Mouse (Mus musculus): ENCODE results near the gene Usp18.

Gene Usp18

DNA sequence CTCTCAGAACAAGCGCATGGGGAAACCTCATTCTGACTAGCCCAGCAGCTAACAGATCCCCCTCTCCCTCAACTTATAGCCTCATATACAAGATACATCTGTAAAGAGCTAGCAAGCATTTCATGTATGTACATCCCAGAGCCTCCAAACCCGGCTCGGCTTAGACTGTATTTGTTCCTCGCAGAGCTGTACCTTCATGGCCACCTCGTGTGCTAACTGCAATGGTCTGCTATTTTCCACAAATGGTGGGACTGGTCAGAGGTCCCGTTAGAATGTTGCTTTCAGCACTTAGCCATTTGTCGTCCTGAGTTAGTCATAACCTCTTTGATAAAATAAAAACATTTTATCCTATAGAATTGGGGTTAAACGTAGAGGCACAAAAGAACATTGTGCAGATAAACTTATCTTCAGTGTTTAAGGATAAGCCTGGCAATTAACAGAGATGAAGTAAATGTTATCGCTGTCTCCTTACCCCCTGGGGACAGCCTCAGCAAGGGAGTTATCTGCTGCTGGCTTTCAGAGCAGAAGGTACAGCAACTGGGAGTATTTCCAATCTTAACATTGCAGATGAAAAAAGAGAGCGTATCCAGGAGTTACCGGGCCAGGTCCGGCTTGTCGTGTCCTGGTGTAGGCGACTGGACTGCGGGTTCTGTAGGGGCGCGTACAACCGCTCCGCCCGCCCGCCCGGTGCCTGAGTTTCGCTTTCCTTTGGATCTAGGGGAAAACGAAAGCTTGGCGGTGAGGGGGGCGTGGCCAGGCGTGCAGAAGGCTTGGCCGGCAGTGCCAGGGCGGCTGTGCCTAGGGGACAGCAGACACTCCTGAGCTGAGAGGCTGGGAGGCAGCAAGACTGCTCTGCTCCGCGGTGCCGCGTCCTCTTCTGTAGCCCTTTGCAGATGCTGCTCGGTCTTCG is at the start of gene Usp18:
Gene Usp18 (plus strand): TSS at position 780 of the 910 bp plus-strand sequence.
- DNase-seq (ENCODE audit: low spot score) = peak; percentile 83

DNA sequence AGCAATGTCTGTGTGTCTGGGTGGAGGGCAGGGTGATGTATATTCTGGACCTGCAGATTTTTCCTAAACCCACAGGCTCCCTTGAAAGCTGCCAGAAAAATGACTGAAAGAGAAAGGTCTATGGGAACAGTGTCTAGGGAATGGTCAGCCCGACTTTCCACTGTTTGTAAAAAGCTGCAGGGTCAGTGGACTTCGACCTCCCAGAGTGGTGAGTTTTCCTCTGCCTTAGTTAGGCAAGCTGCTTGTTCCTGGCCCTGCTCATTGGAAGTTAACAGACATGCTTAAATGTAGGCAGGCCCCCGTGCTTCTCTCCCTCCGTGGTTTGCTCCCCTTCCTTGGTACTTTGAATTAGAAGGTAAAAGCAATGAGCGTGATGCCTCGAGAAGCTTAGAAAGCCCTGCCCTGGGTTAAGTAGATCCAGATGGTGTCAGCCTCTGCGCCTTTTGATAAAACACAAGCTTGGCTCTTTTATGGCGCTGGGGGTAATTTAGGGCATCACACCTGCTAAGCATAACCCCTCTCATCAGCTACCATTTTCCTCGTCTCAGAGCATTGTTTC is 47.8 kb upstream of the Usp18 start:
- peak; percentile 80 for DNase-seq (ENCODE audit: low spot score)

DNA sequence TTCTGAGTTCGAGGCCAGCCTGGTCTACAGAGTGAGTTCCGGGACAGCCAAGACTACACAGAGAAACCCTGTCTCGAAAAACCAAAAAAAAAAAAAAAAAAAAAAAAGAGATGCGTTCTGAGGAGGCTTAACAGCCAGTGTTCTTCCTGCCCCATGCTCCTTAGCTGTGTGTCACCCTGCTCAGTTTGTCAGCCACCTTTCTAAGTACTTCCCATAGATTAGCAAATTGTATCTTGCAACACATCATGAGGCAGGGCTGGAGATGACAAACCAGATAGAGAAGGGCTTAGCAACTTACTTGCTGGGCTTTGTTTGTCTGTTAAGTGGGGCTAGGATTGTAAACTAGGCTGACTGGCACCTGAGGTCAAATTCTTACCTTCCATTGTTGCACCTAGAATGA is 45.2 kb upstream of the Usp18 start:
- no peak for DNase-seq (ENCODE audit: low spot score)

DNA sequence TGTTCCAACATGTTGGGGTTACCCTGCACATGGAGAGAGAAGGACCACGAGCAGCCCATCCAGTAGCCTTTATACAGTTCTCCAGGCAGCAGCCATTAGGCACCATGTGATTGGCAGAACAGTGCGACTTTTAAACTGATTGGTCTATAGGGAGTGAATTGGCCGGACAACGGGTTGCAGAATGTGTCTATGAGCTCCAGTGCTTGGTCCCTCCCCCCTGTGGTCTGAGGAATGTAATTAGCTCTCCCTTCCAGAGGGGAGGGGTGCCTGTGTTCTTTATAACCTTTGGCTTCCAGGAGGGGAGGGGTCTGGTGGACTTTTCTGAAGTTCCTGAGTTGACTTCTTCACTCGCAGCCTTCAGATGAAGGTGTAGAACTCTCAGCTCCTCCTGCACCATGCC is 43.7 kb upstream of the Usp18 start:
- peak; percentile 58 for DNase-seq (ENCODE audit: low spot score)

DNA sequence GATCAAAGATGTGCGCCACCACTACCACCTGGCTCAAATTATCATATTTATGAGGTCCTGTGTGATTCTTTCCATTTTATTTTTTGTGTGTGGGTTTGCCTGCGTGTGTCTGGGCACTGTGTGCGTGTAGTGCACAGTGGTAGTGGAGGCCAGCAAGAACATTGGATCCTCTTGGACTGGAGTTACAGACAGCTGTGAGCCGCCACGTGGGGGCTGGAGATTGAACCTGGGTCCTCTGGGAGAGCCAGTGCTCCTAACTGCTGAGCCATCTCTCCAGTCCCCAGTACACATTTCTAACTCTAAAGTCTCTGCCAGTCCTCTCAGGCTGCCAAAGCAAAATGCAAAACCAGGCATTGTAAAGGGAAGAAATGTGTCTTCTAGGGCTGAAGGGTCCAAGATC is 39.2 kb upstream of the Usp18 start:
- DNase-seq (ENCODE audit: low spot score) = no peak

DNA sequence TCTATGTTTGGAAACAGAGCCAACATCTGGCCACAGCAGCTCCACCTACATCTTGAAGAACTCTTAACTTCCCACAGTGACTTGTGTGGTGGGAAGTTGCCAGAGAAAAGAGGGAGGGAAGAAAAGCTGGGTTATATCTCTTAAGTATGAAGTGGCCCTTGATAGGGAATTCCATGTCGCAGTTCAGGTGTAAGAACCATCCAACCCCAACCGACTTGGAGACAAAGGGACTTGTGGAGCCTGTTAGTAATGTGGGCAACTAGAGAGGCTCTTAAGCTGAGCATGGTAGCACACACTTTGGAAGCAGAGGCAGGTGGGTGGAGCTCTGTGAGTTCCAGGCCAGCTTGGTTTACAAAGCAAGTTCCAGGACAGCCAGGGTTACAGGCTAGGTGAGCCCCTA is 36.1 kb upstream of the Usp18 start:
- DNase-seq (ENCODE audit: low spot score) = no peak

DNA sequence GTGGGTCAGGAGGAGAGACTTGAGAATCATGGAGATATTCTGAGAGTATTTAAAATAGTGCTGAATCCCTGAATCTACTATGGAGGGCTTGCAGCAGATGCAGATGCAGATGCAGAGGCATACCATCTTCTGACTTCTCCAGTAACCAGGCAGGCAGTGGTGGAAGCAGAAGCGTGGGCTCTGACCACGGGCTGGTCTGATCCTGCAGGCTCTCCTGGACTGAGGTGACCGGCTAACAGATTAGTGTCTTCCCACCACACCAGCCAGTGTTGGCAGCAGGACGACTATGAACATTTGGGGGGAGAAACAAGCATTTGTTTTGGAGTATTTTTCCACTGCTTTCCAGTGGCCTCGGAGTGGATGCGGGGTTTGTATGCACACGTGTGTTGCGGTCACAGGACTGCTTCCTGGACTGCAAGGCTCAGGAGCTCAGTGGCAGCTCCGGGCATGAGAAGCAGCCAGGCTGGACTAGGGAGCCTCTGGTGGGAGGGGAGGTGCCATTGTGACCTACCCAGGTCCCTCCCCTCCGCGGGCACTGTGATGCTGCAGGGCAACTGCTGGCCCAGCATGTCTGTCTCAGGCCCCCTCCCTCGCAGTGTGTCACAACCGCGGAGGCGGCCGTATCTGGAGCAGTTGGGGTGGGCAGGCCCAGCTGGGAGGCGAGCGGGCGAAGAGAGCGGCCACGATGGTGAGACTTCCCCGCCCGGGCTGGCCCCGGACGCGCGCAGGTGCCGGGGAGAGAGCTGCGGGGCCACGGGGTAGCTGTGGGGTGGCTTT is 35.4 kb upstream of the Usp18 start, which contains the start of gene Tuba8:
Gene Tuba8 (plus strand): TSS at position 548 of the 777 bp plus-strand sequence.
- no peak for DNase-seq (ENCODE audit: low spot score)

DNA sequence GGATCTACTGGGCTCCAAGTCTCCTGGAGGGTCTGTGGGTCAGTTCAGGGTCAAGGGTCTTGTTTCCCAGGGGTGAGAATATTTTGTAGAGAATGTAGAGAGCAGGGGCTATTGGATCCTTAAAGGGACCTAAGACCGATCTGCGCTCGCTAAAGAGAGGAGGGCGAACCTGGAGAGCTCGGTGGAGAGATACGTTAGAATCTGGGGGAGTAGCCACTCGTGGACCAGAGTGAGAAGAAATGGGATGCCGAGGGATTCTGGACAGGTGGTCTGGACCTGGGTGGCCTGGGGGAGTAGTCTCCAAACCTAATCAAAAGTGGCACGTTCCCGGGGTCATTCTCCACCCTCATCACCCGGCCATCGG is 34.8 kb upstream of the Usp18 start:
- no peak for DNase-seq (ENCODE audit: low spot score)

DNA sequence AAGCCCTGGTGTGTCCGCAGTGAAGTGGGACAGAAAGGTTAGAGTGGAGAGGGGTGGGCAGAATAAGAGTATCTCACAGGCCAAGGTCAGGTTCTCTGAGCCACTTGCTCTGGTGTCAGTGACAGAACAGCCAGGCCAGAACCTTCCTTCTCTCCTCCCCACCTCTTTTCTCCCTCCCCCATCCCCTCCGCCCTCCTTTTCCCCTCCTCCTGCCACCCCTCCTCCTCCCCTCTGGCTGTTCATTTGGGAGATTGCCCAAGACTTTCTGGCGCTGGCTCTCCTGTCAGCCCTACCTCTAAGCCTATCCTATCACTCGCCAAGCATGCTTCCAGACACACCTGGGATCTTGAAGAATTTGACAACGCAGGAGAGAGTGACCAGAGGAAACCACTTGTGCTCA is 34.0 kb upstream of the Usp18 start:
- DNase-seq (ENCODE audit: low spot score) = no peak

DNA sequence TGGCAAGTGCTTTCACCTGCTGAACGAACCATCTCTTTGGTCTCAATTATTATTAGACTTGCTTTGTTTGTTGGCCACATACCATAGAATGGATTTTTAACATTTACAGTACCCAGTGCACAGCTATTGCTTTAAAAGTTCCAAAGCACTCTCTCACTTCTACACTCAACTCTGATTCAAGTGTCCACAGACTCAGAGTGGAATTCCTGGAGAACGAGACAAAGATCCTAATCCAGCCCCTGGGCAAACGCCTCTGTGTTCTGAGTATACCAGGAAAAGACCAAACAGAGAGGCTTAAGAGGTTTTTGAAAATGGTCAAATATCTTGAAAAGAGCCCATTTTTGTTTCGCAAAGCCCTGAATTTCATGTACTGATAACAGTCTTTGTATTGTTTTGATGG is 32.7 kb upstream of the Usp18 start:
- DNase-seq (ENCODE audit: low spot score) = no peak

DNA sequence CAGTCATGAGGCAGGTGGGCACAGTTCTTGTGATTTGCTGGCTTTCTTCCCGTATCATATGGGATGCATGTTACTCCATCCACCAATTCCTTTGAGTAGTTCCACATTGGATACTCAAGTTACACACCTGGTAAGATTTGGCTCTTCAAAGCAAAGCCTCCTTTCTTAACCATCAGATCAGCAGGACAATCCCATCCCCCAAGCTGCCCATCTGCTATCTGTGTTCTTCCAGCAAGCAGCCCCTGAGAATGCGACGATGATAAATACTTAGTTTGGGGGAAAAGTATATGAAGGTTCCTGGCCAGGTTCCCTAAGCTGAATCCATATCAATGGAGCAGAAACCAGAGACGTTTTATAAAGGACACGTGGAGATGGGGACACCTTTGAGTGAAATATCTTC is 31.5 kb upstream of the Usp18 start:
- DNase-seq (ENCODE audit: low spot score) = no peak

DNA sequence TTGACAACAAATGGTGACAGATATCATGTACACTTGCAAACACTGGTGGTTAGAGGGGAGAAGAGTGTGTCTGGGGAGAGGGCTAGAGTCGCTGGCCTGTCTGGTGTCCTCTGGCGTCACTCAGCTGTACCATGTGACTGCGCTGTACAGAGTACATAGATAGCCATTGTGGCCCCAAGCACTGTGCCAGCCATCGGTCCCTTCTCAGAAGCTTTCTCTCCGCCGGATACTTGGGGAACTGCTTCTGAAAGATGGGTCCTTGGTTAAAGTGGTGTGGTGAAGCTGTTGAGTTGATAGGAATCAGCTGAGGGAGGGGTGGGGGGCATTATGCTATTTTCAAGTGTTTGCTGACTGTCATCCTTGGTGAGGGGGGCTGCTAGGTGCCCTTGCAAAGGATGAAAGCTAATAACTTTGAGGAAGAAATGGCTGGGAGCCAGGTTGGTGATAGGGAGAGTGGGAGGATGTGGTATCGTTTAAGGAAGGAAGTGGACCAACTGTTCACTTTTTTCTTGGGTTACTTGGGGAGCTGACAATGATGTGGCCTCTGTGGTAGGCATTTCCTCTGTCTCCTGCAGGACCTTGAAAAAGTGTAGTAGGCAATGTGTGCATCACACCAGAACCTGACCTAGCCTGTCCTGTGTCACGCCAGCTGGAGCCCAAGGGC is 30.9 kb upstream of the Usp18 start:
- no peak for DNase-seq (ENCODE audit: low spot score)

DNA sequence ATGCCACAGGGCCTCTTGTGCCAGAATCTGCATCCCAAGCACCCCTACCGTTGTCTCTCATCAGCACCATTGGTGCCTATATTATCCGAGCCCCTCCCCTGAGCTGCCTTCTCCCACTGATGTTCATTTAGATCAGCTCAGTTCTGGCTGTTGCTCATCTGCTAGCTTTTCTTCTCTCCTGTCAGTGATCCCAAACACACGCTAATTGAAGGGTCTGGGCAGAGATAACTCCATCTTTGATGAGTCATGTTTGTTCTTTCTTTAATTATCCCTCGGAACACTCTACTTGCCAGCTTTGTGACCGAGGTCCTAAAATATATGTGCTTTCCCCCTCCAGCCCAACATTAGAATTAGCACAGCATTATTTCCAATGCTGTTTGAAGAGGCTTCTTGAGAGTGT is 30.4 kb upstream of the Usp18 start:
- no peak for DNase-seq (ENCODE audit: low spot score)

DNA sequence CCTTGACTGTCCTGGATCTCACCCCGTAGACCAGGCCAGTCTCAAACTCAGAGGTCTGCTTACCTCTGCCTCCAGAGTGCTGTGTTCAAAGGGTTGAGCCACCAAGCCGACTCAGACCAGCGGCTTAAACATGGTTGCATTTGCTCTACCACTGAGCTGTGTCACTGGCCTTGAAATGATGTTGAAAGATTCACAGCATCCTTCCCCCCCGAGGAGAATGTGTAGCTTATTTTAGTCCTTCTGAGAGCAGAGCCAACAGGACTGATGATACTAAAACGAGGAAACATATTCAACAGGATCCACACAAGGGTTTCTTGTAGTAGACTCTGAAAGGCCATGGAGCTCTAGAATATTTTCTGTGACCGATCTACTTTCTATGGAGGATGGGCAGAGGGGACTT is 29.8 kb upstream of the Usp18 start:
- no peak for DNase-seq (ENCODE audit: low spot score)

DNA sequence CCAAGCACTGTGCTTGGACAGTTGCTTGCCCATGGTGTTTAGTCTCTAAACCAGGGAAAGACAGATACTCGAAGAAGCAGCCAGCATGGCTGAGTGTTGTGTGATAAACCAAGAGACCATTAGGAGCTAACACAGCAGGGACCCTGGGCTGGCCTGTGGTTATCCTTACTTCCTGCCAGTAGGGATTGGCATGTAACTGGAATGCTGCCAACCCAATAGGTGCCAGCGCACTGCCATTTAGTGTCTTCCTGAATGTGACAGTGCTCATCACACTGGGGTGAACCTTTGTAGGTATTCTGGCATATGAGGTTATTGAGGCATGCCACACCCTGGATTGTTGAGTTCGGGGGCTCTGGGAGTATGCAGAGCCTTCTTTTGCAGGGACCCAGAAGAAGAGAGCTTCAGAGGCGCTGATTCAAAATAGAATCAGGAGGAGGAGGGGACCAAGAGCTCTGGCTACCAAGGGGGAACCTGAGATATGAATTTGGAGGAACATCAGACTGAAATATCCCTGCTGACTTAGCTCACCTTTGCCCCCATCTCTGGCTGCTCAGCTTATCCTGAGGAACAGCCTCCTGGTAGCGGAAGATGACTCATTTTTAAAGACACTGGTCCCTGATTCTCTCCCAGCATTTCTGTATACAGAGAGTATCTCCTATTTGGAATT is 29.0 kb upstream of the Usp18 start:
- DNase-seq (ENCODE audit: low spot score) = no peak

DNA sequence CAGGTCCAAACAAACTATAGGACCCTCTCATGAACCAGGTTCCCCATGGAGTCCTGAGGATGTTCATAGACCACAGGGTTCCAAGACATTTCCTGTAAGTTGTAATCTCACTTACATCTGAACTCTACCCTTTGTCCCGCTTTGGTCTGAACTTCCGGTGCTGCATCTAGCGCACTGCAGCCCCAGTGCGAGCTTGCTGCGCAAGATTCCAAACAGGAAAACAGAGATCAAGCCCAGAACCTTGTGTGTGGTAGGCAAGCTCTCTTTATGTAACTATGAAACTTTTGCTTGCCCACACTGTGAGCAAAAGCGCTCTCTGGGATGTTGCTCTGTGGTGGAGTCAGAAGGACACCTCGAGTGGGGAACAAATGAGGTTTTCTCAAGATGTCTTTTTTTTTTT is 27.7 kb upstream of the Usp18 start:
- no peak for DNase-seq (ENCODE audit: low spot score)

DNA sequence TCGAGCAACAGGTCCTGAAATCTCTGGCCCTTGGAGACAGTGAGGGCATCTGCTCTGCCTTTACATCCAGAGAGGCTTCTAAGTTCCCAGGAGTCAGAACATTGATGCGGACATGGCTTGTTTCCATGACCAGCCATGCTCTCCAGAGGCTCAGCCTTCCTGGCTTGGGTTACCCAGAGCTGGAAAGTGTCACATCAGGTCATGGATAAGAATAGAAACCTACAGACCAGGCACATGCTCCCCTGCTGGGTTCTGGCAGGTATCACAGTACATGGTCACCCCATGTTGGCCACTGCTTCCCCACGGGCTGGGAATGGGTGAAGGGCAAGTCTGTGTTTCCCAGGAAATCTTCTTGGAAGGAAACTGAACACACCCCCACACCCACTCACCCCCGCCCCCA is 26.3 kb upstream of the Usp18 start:
- DNase-seq (ENCODE audit: low spot score) = no peak

DNA sequence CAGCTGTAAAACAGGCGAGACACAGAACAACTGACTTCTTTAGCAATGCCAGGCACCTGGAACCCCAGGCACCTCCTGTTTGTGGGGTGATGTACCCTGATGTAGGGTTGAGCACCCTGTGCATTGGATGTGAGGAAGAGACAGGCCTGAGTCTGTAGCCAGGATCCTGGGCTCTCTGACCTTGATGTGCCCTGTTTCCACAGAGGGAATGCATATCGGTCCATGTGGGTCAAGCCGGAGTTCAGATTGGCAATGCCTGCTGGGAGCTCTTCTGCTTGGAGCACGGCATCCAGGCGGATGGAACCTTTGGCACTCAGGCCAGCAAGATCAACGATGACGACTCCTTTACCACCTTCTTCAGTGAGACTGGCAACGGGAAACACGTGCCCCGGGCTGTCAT is 25.5 kb upstream of the Usp18 start:
- DNase-seq (ENCODE audit: low spot score) = no peak

DNA sequence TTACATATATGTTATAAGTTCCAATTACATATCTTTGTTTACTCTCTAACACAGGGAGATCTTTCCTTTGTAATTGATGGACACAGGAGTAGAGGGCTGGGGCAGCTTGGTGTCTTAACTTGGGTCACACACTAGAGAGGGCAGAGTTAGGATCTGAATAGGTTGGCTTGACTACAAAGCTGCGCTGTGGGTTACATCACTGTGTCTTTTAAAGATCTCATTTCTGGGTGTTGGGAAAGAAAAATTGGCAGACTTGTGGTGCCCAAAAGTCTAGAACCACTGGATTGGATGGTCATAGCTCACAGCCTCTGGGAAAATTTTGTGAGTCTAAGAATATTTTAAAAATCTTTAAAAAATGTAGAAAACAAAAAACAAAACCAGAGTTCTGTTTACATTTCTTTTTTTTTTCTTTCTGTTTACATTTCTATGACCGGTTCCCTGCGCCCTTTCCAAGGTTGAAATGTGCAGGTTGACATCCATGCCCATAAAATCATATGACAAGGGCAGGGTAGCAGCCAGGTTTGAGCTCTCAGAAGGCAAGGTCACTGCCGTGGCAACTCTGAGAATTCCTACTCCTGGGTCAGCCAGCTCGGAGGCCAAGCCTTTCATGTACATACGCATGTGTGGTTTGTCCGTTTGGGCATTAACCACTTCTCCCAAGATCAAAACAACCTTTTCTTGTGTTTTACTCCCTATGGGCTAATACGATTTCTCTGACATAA is 23.7 kb upstream of the Usp18 start:
- no peak for DNase-seq (ENCODE audit: low spot score)

DNA sequence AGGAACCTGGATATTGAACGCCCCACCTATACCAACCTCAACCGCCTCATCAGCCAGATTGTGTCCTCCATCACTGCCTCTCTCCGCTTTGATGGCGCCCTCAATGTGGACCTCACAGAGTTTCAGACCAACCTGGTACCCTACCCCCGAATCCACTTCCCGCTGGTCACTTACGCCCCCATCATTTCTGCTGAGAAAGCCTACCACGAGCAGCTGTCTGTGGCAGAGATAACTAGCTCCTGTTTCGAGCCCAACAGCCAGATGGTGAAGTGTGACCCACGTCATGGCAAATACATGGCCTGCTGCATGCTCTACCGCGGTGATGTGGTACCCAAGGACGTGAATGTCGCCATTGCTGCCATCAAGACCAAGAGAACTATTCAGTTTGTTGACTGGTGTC is 22.7 kb upstream of the Usp18 start:
- no peak for DNase-seq (ENCODE audit: low spot score)

DNA sequence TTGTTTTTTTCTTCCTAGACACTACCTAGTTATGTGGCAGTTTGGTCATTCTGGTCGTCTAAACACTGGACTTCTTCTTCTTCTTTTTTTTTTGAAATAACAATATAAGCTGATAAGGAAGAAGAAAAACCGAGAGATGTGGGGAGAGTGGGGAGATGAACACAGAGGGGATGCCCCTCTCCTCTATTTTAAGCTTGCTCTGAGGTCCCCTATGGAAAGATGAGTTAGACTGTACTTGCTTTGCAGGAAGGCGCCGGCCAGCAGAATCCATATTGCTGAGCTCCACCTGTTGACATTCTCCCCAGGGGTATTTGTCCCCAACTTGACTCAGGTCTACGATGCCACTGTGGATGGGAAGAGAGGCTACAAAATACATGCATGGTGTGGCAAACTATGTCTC is 21.6 kb upstream of the Usp18 start:
- DNase-seq (ENCODE audit: low spot score) = no peak
